Mouse (Mus musculus) hindbrain, embryonic 10.5 days (tissue): Measurements from ENCODE around the gene Gm8356. TPM values are rescaled to one million over a fixed set of nuclear protein-coding genes. Genes with fewer than 3 reads are reported as not detected.
"Not testable (repeated sequence)": the region's sequence is repeated elsewhere in the genome, so short reads cannot be mapped to it uniquely, and the experiment has no call there.

Experiments used
- DNase-seq: peaks from one replicate; pipeline ENCODE4 v3.0.0-alpha.2; 2017; ENCODE audit warnings: low spot score
- H3K27ac ChIP-seq: fragments of 300-500 bp; sonication (generic); 2 replicates; pipeline ENCODE4 v1.5.1; 2016; ENCODE audit warnings: mild to moderate bottlenecking, moderate library complexity
- H3K27me3 ChIP-seq: fragments of 300-500 bp; sonication (generic); 2 replicates; pipeline ENCODE4 v1.6.1; 2016; ENCODE audit warnings: mild to moderate bottlenecking; ENCODE audit not compliant: poor library complexity, insufficient read depth, severe bottlenecking
- H3K36me3 ChIP-seq: fragments of 300-500 bp; sonication (generic); 2 replicates; pipeline ENCODE4 v1.6.1; 2016; ENCODE audit warnings: mild to moderate bottlenecking, moderate library complexity
- H3K4me1 ChIP-seq: fragments of 300-500 bp; sonication (generic); replicated peaks from 2 replicates; pipeline ENCODE4 v1.6.1; 2016; ENCODE audit warnings: mild to moderate bottlenecking
- H3K4me3 ChIP-seq: fragments of 300-500 bp; sonication (generic); 2 replicates; pipeline ENCODE4 v1.5.1; 2016; ENCODE audit warnings: mild to moderate bottlenecking, moderate library complexity
- H3K9me3 ChIP-seq: fragments of 300-500 bp; sonication (generic); 2 replicates; pipeline ENCODE4 v1.6.1; 2016; ENCODE audit warnings: mild to moderate bottlenecking, moderate library complexity
- WGBS: fragments of 180-500 bp; shearing (Covaris S2); methylation state at CpG from one replicate; pipeline ENCODE4 v1.1.7; 2016; 5-methylcytosine and 5-hydroxymethylcytosine counted together
- polyA plus RNA-seq: library from polyadenylated mRNA; unstranded; fragments of >200 nt; fragmentation: Nextera tagmentation; extraction: Ambion mirVana; gene quantifications from 2 replicates; pipeline ENCODE4 v1.2.1, GENCODE M21; 2016

Gm8356 gene
- polyA plus RNA-seq: not detected in 2 replicates

DNA sequence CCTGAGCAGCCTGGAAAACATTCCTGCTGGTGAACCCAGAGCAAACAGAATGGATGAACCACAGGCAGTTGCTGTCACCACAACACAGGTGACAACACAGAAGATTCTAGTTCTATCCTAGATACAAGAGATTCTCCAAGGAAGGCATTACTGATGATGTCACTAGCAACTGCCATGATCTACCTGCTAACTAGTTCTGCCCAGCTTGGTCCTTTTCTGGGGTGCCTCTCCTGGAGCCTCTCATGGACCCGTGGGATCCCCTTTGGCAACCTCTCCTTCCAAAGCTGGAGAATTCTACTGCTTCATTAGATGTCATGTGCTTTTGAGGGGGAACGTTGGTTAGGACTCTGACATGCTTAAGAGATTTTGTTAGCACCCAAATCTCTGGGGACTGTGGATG is at the start of gene Gm8356:
Gm8356 (minus strand) TSS at position 101 of the 400 bp plus-strand sequence.
- not testable (repeated sequence) for H3K4me3 ChIP-seq, DNase-seq, H3K27me3 ChIP-seq, H3K4me1 ChIP-seq, H3K36me3 ChIP-seq, H3K27ac ChIP-seq, H3K9me3 ChIP-seq
- WGBS: 71% methylated on average over 1 of the region's 2 CpGs

DNA sequence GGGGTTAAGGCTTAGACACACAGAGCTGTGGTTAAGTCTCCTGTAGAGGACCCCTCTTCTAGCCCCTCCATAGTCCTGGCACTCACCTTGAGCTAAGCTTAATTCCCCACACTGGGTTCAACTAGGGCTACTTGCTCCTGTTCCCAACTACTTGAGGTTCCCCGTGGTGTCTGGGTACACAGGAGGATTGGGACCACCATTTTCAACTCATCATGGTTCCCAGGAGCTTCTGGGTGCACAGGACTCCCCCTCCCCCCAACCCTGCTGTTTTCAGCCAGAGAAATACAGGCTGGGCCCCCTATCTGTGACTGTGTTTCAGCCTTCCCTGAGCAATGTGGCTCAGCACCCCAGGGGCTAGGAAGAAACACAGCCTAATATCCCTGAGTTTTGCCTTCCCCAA is 50.8 kb downstream of the Gm8356 start:
- DNase-seq, H3K4me3 ChIP-seq, H3K36me3 ChIP-seq, H3K27me3 ChIP-seq, H3K4me1 ChIP-seq, H3K27ac ChIP-seq, H3K9me3 ChIP-seq: not testable (repeated sequence)
- 60% methylated on average over 1 of the region's 1 CpGs for WGBS

DNA sequence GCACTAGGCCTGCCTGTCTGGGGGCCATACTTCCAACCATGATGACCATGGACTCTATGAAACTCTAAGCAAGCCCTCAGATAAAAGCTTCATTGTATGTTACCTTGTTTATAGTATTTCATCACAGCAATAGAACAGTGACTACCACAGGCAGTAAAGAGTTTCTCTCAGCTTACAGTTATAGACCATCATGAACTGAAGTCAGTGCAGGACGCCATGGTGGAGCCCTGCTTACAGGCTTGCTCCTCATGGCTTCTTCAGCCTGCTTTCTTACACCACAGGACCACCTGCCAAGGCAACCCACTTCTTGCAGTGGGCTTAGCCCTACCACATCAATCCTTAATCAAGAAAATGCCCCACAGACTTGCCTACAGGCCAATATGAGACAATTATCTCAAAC is 51.5 kb downstream of the Gm8356 start:
- 80% methylated on average over 1 of the region's 1 CpGs for WGBS
- DNase-seq, H3K4me1 ChIP-seq, H3K36me3 ChIP-seq, H3K27me3 ChIP-seq, H3K4me3 ChIP-seq, H3K27ac ChIP-seq, H3K9me3 ChIP-seq: not testable (repeated sequence)

DNA sequence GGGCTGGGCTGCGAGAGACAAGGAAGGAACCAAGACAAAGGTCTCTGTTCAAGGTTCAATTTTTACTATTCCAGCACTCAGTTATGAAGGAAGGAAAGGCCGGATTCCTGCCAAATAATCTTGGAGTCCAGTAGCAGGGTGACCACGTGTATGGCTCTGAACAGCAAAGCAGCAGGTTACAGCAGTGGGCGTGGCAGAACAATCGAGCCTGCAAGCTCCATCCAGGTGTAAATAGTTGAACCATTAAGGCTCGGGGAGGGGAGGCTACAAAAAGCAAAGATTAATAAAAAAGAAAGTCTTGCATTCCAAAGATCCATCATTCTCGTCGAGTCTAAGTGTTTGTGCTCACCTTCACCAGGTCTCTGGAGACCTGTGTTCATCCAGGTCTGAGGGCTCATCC is 55.0 kb downstream of the Gm8356 start:
- WGBS: 82% methylated on average over 8 of the region's 8 CpGs
- H3K4me1 ChIP-seq, H3K27ac ChIP-seq: not testable (repeated sequence)

More for the DNA sequence above, 55.0 kb downstream of the Gm8356 start:
- H3K9me3 ChIP-seq, DNase-seq, H3K27me3 ChIP-seq, H3K36me3 ChIP-seq, H3K4me3 ChIP-seq: not testable (repeated sequence)

Other genes with a start within 250 kb of the Gm8356 start
- not detected in 2 replicates for gene Gm21103, start 232.4 kb downstream of the Gm8356 start, polyA plus RNA-seq
- gene Gm3618, start 193.6 kb downstream of the Gm8356 start, polyA plus RNA-seq: not detected in 2 replicates
- not detected in 2 replicates for gene Gm16440, start 147.0 kb downstream of the Gm8356 start, polyA plus RNA-seq
- 0.68 and 0.83 TPM in 2 replicates for gene Gm3591, start 124.8 kb downstream of the Gm8356 start, polyA plus RNA-seq
- not detected in 2 replicates for gene Gm3594, start 92.7 kb downstream of the Gm8356 start, polyA plus RNA-seq
- gene Gm3629, start 53.3 kb upstream of the Gm8356 start, polyA plus RNA-seq: 0.34 TPM in 1 of 2 replicates, not detected in the other
- gene Gm3460, start 85.1 kb upstream of the Gm8356 start, polyA plus RNA-seq: not detected in 2 replicates
- gene Gm10251, start 146.9 kb upstream of the Gm8356 start, polyA plus RNA-seq: not detected in 2 replicates
- not detected in 2 replicates for gene Gm8050, start 183.0 kb upstream of the Gm8356 start, polyA plus RNA-seq
- 5.5 and 6.1 TPM in 2 replicates for gene Gm3636, start 205.0 kb upstream of the Gm8356 start, polyA plus RNA-seq
- gene Gm8362, start 237.1 kb upstream of the Gm8356 start, polyA plus RNA-seq: not detected in 2 replicates